Mouse (Mus musculus) forebrain, embryonic 10.5 days (tissue): Measurements from ENCODE around the gene Atg2a. TPM values are rescaled to one million over a fixed set of nuclear protein-coding genes. Genes with fewer than 3 reads are reported as not detected.

Experiments
- DNase-seq: peaks from one replicate; pipeline ENCODE4 v3.0.0-alpha.2; 2017; ENCODE audit warnings: low spot score; ENCODE audit errors: extremely low spot score
- H3K27ac ChIP-seq: fragments of 300-500 bp; sonication (generic); 2 replicates; pipeline ENCODE4 v1.5.1; 2016; ENCODE audit warnings: mild to moderate bottlenecking
- H3K27me3 ChIP-seq: fragments of 300-500 bp; sonication (generic); 2 replicates; pipeline ENCODE4 v1.6.1; 2016; ENCODE audit warnings: mild to moderate bottlenecking; ENCODE audit not compliant: poor library complexity, severe bottlenecking
- H3K36me3 ChIP-seq: fragments of 300-500 bp; sonication (generic); replicated peaks from 2 replicates; pipeline ENCODE4 v1.6.1; 2016; ENCODE audit warnings: mild to moderate bottlenecking, moderate library complexity
- H3K4me1 ChIP-seq: fragments of 300-500 bp; sonication (generic); 2 replicates; pipeline ENCODE4 v1.6.1; 2016
- H3K4me3 ChIP-seq: fragments of 300-500 bp; sonication (generic); 2 replicates; pipeline ENCODE4 v1.5.1; 2016; ENCODE audit warnings: mild to moderate bottlenecking, moderate library complexity
- H3K9me3 ChIP-seq: fragments of 300-500 bp; sonication (generic); 2 replicates; pipeline ENCODE4 v1.6.1; 2016; ENCODE audit warnings: mild to moderate bottlenecking, moderate library complexity
- WGBS: fragments of 180-500 bp; shearing (Covaris S2); methylation state at CpG from one replicate; pipeline ENCODE4 v1.1.7; 2016; 5-methylcytosine and 5-hydroxymethylcytosine counted together
- polyA plus RNA-seq: library from polyadenylated mRNA; unstranded; fragments of >200 nt; fragmentation: Nextera tagmentation; extraction: Ambion mirVana; gene quantifications from 2 replicates; pipeline ENCODE4 v1.2.1, GENCODE M21; 2016

Atg2a gene
- polyA plus RNA-seq, 1 experiment from 2014 or later, result 11.4 TPM

- H3K27me3 ChIP-seq, result no peaks in the 10 kb centered on the region
- H3K36me3 ChIP-seq, result peaks cover 94% of the 10 kb centered on the region
- H3K27ac ChIP-seq, result no peak overlapping the region
- WGBS, result 95% methylated on average over 17 of the region's 17 CpGs
- H3K4me3 ChIP-seq, result no peak overlapping the region
- no peaks in the 10 kb centered on the region for H3K9me3 ChIP-seq
- DNase-seq, result no peak
- H3K4me1 ChIP-seq, result peaks cover 5% of the 10 kb centered on the region
Observed at GRCm38 (mm10) chr19:6294301-6294700, 52.8 kb downstream of the Atg2a start.

GRCm38 (mm10) chr19:6296551-6297210, 55.2 kb downstream of the Atg2a start:
- no peaks in the 10 kb centered on the region for H3K9me3 ChIP-seq
- DNase-seq, result no peak
- no peaks in the 10 kb centered on the region for H3K27me3 ChIP-seq
- H3K27ac ChIP-seq, result no peak overlapping the region
- peaks cover 17% of the 10 kb centered on the region for H3K4me1 ChIP-seq
- peaks cover 91% of the 10 kb centered on the region for H3K36me3 ChIP-seq
- no peak overlapping the region for H3K4me3 ChIP-seq
- WGBS, result 91% methylated on average over 5 of the region's 5 CpGs

- WGBS, result 90% methylated on average over 9 of the region's 9 CpGs
- DNase-seq, result no peak
- no peak overlapping the region for H3K4me3 ChIP-seq
- no peak overlapping the region for H3K27ac ChIP-seq
- peaks cover 21% of the 10 kb centered on the region for H3K4me1 ChIP-seq
- no peaks in the 10 kb centered on the region for H3K27me3 ChIP-seq
- no peaks in the 10 kb centered on the region for H3K9me3 ChIP-seq
- H3K36me3 ChIP-seq, result peaks cover 82% of the 10 kb centered on the region
Observed at GRCm38 (mm10) chr19:6297641-6298040, 56.2 kb downstream of the Atg2a start.

- no peak overlapping the region for H3K4me3 ChIP-seq
- peaks cover 24% of the 10 kb centered on the region for H3K4me1 ChIP-seq
- no peak for DNase-seq
- peaks cover 70% of the 10 kb centered on the region for H3K36me3 ChIP-seq
- H3K9me3 ChIP-seq, result no peaks in the 10 kb centered on the region
- no peaks in the 10 kb centered on the region for H3K27me3 ChIP-seq
- 89% methylated on average over 4 of the region's 4 CpGs for WGBS
- 0 out of 2 replicates have a peak overlapping the region, but pooled peaks have one; percentile 15 for H3K27ac ChIP-seq
Observed at GRCm38 (mm10) chr19:6299003-6299402, 57.5 kb downstream of the Atg2a start.

- H3K4me1 ChIP-seq, result peaks cover 26% of the 10 kb centered on the region
- no peak for DNase-seq
- H3K27me3 ChIP-seq, result no peaks in the 10 kb centered on the region
- peaks cover 64% of the 10 kb centered on the region for H3K36me3 ChIP-seq
- H3K9me3 ChIP-seq, result no peaks in the 10 kb centered on the region
- 88% methylated on average over 7 of the region's 7 CpGs for WGBS
- H3K4me3 ChIP-seq, result no peak overlapping the region
- H3K27ac ChIP-seq, result peak overlapping the region; percentile 22; the same call in 1 of the 2 replicates
Observed at GRCm38 (mm10) chr19:6299450-6300267, 58.2 kb downstream of the Atg2a start.

- WGBS, result 77% methylated on average over 7 of the region's 7 CpGs
- Histone ChIP-seq H3K9me3 (no peaks in the 10 kb centered on the region), H3K36me3 (peaks cover 56% of the 10 kb centered on the region), H3K4me3 (no peak overlapping the region), H3K27me3 (no peaks in the 10 kb centered on the region), H3K4me1 (peaks cover 28% of the 10 kb centered on the region), H3K27ac (0 out of 2 replicates have a peak overlapping the region, but pooled peaks have one; percentile 22)
- no peak for DNase-seq
Observed at GRCm38 (mm10) chr19:6300402-6300841, 59.0 kb downstream of the Atg2a start.

GRCm38 (mm10) chr19:6302114-6302513, 60.6 kb downstream of the Atg2a start:
- WGBS, result 93% methylated on average over 5 of the region's 5 CpGs
- peaks cover 45% of the 10 kb centered on the region for H3K4me1 ChIP-seq
- H3K27me3 ChIP-seq, result no peaks in the 10 kb centered on the region
- H3K36me3 ChIP-seq, result peaks cover 39% of the 10 kb centered on the region
- H3K9me3 ChIP-seq, result no peaks in the 10 kb centered on the region
- no peak overlapping the region for H3K27ac ChIP-seq
- DNase-seq, result no peak
- H3K4me3 ChIP-seq, result no peak overlapping the region

- Histone ChIP-seq H3K36me3 (peaks cover 35% of the 10 kb centered on the region), H3K9me3 (no peaks in the 10 kb centered on the region), H3K4me3 (no peak overlapping the region), H3K27ac (no peak overlapping the region), H3K4me1 (peaks cover 49% of the 10 kb centered on the region), H3K27me3 (no peaks in the 10 kb centered on the region)
- DNase-seq, result no peak
- WGBS, result 57% methylated on average over 4 of the region's 4 CpGs
Observed at GRCm38 (mm10) chr19:6302522-6302921, 61.1 kb downstream of the Atg2a start.

- 85% methylated on average over 6 of the region's 6 CpGs for WGBS
- DNase-seq, result no peak
- Histone ChIP-seq H3K4me3 (no peak overlapping the region), H3K27ac (no peak overlapping the region), H3K9me3 (no peaks in the 10 kb centered on the region), H3K27me3 (no peaks in the 10 kb centered on the region), H3K36me3 (peaks cover 22% of the 10 kb centered on the region), H3K4me1 (peaks cover 59% of the 10 kb centered on the region)
Observed at GRCm38 (mm10) chr19:6303831-6304230, 62.4 kb downstream of the Atg2a start.

GRCm38 (mm10) chr19:6304787-6305516, 63.5 kb downstream of the Atg2a start:
- Histone ChIP-seq H3K36me3 (peaks cover 11% of the 10 kb centered on the region), H3K27ac (peak overlapping the region; percentile 54), H3K9me3 (no peaks in the 10 kb centered on the region), H3K4me1 (peaks cover 60% of the 10 kb centered on the region), H3K27me3 (no peaks in the 10 kb centered on the region), H3K4me3 (peak overlapping the region; percentile 2; the same call in 1 of the 2 replicates)
- peak; percentile 83 for DNase-seq
- WGBS, result 32% methylated on average over 5 of the region's 5 CpGs

GRCm38 (mm10) chr19:6305517-6306115, 64.1 kb downstream of the Atg2a start:
- Histone ChIP-seq H3K4me1 (peaks cover 53% of the 10 kb centered on the region), H3K9me3 (no peaks in the 10 kb centered on the region), H3K4me3 (peak overlapping the region; percentile 81), H3K27me3 (no peaks in the 10 kb centered on the region), H3K27ac (peak overlapping the region; percentile 90), H3K36me3 (peaks cover 9% of the 10 kb centered on the region)
- no peak for DNase-seq
- 56% methylated on average over 8 of the region's 8 CpGs for WGBS

GRCm38 (mm10) chr19:6306137-6306551, 64.7 kb downstream of the Atg2a start, which contains the start of gene Cdc42bpg:
TSS of gene Cdc42bpg (plus strand) at chr19:6306456.
- WGBS, result 1% methylated on average over 38 of the region's 38 CpGs
- Histone ChIP-seq H3K4me3 (peak within 1 kb of the TSS; percentile 81), H3K27me3 (no peaks in the 10 kb centered on the region), H3K27ac (peak within 1 kb of the TSS; percentile 90), H3K36me3 (0 out of 2 replicates have a peak, but pooled peaks cover 9% of the 10 kb centered on the region), H3K9me3 (no peaks in the 10 kb centered on the region), H3K4me1 (peaks cover 50% of the 10 kb centered on the region)
- DNase-seq, result peak; percentile 82
